Mouse (Mus musculus) lung, postnatal 36 days (tissue): ENCODE results near the gene Rab1a.
A peak's percentile ranks its signal among the peaks of the same experiment; 100 is the strongest.
"Not testable (repeated sequence)": the region's sequence is repeated elsewhere in the genome, so short reads cannot be mapped to it uniquely, and the experiment has no call there.

ENCODE experiments used
- DNase-seq: peaks from one replicate; pipeline ENCODE4 v3.0.0; 2022; ENCODE audit warnings: mixed read lengths

Gene Rab1a

DNA sequence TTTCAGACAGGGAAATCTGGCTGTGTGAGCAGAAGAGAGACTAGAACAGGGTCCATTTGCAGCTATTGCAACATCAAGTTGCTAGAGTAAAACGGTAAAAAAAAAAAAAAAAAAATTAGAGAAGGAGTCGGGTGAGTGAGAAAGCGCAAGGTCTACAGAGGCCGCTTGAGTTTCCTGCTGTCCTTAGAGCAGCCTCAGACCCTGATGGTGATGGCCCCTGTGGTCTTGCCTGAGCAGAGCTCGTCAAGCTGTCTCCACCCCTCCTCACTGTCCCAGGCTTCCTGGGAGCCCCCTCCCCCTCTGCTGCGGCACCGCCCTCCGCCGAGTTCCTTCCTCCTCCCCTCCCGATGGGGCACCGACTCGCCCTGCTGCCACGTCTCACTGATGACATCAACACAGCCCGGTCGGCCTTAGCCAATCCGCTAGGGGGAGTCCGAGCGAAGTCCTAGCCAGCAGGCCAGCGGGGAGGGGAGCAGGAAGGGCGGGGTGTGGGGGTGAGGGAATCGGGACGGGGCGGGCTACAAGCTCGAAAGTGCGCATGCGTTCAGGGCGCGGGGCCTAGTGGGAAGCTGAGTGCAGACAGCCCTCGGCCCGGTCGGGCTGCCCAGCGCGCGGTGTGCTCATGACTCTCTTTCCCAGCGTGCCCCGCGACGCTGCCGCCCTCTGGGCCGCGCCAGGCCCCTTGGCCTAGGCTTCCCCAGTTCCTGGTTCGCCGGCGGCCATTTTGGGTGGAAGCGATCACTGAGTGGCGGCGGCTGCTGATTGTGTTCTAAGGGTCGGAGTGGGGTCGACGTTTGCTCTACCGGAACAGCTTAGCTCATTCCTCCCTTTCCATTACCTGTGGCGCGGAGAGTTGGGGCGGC, at the start of gene Rab1a:
Gene Rab1a (plus strand): TSS at position 720 of the 863 bp plus-strand sequence.
- DNase-seq: peak; percentile 100

DNA sequence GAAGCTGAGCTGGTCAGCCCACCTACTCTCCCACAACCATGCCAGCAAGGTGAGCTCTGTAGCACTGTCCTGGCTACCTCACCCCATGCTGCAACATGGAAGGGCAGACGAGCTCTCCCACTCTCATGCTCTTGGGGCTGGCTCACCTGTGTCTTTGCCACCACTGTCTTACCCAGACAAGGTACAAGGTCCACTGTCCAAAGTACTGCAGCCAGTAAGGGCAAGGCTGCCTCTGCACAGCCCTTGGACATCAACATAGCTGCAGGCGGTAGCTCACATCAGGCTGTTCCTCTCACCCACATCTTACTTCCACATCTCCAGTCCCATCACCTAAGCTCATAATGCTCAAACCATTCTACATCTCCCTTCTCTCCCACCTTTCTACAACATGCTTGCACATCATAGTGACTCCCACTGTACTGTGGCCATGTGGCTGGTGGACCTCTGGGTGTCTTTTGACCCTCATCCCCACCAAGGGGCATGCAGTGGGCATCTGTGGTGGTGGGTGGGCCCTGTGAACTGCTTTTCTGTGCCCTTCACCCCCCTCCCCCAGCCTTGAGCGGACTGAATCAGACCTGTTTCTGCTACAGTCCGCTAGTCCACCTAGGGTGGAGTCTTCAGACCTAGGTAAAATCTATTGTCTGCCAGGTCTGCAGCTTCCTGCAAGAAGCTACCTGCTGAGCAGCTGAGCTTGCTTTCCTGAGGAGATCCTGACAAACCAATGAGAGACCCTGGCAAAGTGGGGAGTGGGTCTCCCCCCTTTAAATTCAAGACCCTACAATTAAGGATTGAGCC, 48.9 kb upstream of the Rab1a start:
- no peak for DNase-seq

DNA sequence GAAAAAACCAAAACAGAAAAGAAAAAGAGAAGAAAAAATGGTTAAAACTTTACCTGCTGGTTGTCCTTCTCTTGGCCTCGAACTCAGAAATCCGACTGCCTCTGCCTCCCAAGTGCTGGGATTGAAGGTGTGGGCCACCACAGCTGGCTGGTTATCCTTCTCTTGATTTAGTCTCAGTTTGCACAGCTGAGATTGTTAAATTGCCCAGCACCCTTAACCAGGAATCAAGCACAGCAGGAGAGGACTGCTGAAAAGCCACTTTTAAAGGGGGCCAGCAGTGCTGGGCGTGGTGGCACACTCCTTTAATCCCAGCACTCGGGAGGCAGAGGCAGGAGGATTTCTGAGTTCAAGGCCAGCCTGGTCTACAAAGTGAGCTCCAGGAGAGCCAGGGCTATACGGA, 47.7 kb upstream of the Rab1a start:
- DNase-seq: not testable (repeated sequence)

DNA sequence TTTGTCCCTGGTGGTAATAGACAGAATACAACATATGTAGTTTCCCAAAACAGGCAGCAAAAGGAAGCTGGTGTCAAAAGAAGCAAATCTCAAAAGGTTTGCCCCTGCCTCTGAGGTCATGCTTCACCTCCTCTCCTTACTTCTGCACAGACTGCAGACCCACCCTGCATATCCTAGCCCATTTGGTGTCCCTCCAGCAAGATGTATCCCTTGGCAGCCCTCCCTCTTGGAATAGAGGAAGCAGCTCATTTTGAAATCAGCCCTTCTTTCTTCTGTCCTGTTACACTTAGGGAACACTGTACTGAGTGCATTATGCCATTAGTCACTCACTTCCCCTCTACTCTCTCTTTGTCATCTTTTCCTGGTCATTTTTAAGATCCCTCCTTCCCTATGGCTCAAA, 42.4 kb upstream of the Rab1a start:
- no peak for DNase-seq

DNA sequence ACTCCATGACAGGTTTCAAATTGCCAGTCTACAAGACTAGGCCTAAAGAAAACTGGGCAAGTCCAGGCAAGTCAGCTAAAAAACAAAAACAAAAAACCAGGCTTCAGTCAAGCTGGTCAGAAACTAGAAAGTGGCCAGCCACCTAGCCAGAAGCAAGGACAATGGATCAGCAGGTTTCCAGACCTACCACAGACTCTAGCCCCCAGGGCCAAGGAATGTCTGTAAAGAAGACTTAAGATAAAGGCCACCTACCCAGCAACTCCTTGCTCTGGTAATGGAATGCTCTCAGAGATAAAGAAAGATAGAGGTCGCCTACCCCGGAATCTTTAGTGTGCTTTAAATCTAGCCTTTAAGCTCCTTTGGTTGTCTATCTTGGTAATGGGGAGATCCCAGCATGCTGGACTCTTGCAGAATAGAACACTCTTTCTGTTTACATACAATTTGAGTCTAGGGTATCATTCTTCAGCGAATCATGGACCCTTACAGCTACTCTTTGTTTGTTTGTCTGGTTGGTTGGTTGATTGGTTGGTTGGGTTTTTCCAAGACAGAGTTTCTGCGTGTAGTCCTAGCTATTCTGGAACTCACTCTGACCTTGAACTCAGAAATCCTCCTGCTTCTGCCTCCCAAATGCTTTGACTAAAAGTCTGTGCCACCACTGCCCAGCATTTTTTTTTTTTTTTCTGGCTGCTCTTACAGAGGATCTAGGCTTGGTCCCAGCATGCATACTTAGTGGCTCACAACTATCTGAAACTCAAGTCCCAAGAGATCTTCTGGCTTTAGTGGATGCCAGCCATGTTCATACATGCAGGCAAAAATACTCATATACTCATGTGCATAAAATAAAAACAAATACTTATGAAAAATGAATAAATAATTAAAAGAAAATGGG, 36.0 kb upstream of the Rab1a start:
- no peak for DNase-seq

DNA sequence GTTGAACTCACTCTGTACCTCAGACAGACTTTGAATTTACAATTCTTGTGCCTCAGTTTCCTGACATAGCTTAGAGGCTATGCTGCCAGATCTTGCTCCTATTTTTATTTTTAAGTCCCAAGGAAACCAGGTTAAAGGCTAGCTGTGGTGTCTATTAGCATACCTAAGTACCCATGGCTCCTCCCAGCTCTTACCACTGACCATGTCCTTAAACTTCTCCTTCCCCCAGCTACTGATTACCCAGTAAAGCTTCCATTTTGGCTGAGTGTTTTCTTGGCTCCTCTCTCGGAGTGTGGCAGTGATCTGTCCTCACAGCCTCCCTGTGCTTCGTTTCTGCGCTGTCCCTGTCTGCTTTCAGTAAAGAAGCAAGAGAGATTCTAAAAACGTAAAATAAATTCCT, 35.2 kb upstream of the Rab1a start:
- no peak for DNase-seq

DNA sequence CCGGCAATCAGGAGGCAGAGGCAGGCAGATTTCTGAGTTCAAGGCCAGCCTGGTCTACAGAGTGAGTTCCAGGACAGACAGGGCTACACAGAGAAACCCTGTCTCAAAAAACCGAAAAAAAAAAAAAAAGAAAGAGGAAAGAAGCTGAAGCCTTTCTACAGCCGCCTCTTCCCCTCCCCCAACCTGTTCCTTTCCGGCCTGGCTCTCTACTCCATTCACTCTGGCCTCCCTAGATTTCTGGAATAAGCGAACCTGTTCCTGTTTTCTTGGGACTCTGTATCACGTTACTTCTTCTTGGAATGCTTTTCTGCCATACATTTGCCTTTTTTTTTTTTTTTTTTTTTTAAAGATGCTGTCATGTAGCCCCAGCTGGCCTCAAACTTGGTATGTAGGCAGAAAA, 34.8 kb upstream of the Rab1a start:
- not testable (repeated sequence) for DNase-seq

DNA sequence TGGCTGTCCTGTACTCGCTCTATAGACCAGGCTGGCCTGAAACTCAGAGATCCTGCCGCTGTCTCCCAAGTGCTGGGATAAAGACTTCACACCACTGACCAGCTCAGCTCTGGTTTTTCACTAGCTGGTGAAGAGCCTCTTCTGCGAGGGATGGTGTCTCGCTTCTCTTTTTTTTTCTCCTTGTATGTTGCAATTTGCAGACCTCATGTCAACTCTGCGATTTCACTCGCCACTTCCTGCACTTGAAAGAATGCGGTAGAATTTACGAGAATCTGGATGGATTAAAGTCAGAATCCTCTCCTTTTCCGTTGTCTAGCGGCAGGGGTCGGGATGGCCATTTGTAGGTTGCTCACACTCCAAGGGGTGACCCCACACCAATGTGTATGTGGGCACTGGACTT, 32.3 kb upstream of the Rab1a start:
- DNase-seq: peak; percentile 26

DNA sequence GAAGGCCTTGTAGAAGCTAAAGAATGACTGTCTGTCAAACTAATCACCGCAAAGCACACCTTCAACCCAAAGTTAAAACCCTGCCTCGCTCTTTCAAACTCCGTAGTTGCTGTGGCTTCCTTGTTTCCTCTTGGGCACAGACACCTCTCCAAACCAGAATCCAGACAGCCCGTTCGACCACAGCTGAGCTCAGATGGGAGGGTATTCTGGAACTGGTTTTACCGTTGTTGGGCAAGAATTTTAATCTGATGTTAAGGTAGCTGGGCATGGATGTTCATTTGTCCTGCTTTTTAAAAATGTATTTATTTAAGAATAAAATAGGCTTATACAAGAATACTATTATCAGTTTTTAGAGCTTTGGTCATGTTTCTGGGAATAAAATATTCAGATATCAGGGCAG, 14.0 kb upstream of the Rab1a start:
- no peak for DNase-seq

DNA sequence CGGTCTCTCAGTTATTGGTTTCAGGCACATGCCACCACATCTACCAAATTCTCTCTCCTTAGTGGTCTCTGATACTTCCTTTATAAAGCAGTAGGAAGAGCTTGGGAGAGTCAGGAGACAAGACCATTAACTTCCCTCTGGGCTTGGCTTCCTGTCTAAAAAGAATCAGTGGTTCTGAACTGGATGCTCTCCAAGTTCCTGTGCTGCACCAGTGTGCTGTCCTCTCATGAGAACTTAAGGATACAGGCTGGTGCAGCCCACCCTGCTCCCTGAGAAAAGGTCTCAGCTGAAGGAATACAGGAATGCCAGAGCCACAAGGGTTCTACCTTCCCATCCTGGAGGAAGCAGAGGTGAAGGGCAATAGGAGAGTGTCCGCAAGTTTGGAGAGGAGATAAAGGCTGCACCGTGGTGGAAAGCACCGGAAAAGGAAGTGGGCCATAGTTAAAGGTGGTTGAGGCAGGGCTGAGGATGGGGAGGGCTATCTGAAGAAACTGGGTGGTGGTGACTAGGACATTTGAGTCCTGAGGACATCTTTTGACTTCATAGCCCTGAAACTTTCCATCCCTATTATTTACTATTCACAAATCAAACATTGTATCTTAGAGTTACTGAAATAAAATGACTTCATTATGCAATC, 8.0 kb upstream of the Rab1a start:
- DNase-seq: peak; percentile 77

DNA sequence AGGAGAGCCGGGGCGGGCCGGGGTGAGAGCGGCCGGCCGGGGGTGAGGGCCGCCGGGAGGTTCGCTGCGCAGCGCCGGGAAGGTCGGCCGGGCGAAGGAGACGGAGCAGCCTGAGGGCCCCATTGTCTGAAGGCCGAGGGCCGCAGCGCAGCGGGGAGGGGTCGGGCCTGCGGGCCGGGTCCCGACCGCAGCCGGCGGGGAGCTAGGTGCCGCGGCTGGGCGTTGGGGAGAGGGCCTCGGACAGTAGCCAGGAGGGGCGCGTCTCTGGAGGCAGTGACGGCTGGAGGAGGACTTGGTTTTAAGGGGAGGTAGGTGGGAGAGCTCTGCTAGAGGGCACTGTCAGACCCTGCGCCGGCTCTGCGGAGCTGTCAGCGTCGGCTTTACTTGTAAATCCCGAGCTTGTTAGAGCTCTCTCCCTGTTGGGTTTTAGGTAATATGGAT, 449 bp downstream of the Rab1a start:
- peak; percentile 56 for DNase-seq

DNA sequence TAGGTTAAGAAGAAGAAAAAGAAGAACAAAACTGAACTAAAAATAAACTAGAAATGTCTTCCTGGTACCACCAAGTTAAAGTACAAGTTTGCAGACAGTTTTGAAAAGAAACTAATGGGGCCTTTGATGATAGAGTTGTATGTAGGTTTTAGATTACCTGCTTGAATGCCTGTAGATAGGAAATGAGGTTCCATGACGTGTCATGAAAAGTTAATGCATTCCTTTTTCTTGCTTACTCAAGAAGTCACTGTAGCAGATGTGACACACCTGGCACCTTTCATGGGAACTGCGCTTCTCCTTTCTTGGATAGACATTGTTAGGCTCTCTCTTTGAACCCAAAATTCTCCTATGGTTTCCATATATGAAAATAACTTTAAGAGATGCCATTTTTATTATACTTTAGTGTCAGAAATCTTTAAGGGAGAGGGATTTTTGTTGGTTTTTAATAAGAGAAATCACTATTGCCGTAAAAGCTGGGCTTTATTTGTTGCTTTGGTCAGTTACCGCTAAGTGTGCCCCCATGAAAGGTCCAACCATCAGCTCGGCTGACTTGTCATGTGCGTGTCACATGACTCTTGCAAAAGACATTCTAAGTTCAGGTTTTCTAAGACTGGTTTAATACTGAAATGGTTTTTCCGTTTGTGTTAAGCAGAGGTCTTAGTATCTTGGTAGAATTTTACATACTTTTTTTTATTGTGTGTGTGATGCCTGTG, 1.2 kb downstream of the Rab1a start:
- DNase-seq: peak; percentile 45

DNA sequence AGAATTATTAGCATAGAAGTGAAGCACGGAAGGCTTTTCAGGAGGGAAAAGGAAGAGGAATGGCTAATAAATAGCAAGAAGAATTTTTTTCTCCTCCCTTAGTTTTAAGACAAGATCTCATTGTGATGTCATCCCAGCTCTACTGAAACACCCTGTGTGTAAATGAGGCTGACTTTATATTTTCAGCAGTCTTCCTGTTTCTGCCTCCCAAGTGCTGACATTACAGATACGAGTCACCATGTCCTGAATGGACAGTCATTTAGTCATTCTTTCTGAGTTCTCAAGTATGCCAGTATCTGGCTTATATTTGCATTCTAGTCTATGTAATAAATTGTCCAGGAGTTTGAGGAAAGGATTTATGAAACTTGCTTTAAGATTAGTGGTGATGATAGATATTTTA, 3.1 kb downstream of the Rab1a start:
- DNase-seq: no peak

DNA sequence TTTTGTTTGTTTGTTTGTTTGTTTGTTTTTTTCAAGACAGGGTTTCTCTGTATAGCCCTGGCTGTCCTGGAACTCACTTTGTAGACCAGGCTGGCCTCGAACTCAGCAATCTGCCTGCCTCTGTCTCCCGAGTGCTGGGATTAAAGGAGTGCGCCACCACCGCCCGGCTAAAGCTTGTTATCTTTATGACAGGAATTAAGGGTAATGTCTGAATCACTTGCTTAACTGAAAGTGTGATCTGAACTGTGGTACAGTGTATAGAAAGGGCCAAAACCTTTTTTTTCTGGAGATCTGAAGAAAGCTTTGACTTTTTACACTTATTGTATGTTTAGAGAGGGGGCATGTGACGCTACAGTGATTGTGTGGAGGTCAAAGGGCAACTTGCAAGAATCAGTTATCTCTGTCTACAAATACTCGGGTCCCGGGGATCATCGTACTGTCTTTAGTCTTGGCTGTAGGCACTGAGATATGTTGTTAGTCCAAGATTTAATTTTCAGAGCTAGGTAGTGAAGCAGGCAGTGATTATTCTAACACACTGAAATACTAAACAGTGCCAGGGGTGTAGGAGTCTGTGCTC, 3.7 kb downstream of the Rab1a start:
- DNase-seq: no peak

DNA sequence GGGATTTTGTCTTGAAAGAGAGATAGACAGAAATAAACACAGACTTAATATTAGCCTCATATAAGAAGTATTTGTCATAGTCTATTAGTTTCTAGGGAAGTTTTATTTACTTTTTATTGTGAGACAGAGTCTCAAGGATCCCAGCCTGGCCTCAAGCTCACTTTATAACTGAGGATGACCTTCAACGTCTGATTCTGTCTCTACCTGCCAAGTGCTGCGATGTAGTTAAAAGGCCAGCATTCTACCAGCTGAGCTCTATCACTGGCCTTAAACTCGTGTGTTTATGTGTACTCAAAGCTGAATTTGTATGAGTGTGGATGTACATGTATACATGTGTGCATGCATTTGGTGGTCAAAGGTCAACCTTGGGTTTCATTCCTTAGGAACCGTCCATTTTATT, 4.3 kb downstream of the Rab1a start:
- DNase-seq: no peak

DNA sequence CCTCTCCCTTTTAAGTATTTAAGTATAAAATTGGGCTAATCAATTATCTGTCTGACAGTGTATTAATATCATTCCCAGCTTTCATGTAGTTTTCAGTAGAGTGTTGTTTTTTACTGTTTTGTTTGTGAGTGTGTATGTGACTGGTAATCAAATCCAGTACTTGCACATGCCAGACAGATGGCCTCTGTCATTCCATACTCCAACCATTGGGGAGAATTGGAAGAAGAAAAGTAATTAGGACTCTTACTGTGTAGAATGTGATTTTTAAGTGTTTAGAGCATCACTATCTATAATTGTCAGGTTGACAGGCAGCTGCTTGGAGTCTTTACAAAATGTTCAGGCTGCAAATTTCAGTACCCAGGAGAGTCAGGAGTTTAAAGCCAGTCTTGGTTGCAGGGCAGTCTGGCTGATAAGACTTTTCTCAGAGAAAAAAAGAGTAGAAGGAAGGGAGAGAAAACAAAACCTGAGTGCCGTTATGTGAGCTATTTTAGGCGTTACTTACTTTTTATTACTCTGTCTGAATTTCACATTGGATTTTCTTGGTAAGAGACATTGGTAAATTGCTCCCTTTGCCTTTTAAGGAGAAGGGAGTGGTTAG, 5.5 kb downstream of the Rab1a start:
- DNase-seq: no peak

DNA sequence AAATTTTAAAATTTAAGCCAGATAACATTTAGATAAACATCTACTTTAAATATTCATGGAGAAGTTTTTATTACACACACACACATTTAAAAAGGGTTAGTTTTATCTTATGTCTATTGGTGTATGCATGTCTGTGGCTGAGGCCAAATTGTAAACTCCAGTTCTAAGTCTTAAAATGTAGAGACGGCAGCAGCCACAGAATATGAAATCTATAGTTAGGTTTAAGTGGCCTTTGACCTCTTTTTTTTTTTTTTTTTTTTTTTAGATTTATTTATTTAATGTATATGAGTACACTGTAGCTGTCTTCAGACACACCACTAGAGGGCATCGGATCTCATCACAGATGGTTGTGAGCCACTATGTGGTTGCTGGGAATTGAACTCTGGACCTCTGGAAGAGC, 6.4 kb downstream of the Rab1a start:
- no peak for DNase-seq

DNA sequence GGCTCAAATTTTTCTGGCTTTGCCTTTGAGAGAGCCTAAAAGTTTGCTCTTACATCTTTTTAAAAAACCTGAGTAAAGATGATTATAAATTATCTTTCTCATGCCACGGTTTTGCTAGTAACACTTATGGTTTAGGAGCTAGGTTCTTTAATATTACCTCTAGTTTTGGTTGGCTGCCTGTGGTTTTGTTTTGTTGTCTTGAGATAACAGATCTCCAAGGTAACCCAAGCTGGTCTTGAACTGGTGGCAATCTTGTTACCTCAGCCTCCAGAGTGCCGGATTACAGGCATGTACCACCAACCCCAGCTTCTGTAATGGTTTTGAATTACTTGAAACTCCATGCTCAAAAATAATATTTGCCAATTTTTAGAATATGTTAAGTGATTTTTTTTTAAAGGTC, 10.6 kb downstream of the Rab1a start:
- DNase-seq: no peak

DNA sequence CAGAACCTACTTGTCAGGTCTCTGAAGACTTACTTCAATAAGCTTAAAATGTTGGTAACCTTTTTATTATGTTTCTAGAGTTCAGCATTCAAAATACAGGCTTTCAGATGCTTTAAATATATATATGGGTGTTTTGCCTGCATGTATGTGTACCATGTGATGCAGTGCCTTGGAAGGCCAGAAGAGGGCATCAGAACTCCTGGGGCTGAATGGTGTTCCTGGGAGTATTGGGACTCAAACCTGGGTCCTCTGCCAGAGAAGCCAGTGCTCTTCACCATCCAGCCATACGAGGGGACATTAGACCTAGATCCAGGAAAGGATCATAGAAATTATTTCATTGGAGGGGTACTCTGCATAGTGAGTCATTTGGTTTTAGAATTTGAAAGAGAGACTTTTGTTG, 13.5 kb downstream of the Rab1a start:
- peak; percentile 65 for DNase-seq

DNA sequence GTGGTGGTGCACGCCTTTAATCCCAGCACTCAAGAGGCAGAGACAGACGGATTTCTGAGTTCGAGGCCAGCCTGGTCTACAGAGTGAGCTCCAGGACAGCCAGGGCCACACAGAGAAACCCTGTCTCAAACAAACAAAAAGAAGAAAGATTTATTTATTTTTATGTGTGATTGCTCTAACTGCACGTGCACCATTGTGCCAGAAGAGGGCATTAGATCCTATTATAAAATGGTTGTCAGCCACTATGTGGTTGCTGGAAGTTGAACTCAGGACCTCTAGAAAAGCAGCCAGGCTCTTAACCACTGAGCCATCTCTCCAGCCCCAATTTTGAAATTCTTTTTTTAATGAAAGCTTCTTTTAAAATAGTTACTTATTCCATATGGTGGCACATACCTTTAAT, 15.2 kb downstream of the Rab1a start:
- no peak for DNase-seq

DNA sequence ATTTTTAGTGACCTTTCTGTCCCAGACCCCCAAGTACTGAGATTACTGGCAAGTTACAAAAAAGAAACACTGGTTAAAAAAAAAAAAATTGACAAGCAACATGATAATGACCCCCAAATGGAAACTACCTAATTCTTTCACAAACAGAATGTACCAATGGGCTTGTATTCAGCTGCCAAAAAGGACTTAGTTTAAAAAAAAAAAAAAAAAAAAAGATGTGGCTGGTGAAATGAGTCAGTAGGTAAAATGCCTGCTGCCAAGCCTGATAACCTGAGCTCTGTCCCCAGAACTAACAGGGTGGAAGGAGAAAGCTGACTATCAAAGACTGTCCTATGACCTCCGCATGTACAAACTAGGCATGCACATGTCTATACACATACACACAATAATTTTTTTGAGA, 16.0 kb downstream of the Rab1a start:
- no peak for DNase-seq
